Mouse (Mus musculus) brain, embryonic 18.5 days (tissue): ENCODE measurements around the gene Sdccag8.

Source experiments
- DNase-seq: peaks from one replicate; pipeline ENCODE4 v3.0.0-alpha.2; 2012; ENCODE audit warnings: low read depth, low spot score

Sdccag8 gene

DNA sequence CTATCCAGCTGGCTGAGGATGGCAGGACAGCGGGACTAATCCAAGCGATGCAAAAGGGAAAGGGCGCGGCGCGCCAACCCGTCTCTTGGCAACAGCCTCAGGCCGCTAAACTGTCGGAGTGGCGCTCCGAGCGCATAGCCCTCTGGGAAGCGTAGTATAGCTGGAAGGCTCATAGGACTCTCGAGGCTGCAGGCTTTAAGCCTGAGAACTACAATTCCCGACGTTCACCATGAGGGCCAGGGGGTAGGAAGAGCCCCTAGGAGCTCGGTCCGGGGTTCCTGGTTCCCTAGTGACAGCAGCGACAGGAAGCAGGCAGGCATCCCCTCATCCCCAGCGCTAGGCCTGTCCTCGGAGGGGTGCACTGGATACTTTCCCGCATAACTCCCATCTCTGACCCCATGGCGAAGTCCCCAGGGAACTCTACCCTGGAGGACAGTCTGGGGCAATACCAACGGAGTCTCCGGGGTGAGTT lies at the start of gene Sdccag8:
TSS of gene Sdccag8 (plus strand) at position 70 of the 472 bp plus-strand sequence.
- peak; percentile 95 for DNase-seq

DNA sequence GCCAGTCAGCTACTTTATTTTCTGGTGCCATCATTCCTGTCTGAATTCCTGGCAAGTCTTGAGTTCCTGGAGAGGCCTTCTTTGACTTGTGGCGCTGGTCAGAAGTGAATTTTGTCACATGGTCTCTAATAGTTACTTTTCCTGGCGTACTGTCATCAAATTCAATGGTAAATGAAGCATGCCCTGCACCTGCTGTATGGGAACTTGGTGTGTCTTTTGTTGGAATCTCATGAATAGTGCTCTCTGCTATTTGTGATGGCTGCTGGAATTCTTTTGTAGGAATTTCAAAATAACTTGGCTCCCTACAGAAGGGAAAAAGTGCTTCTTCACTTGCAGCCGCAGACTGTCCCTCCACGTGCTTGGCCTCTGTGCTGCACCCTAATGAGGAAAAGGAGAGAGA lies 39.9 kb upstream of the Sdccag8 start:
- no peak for DNase-seq

DNA sequence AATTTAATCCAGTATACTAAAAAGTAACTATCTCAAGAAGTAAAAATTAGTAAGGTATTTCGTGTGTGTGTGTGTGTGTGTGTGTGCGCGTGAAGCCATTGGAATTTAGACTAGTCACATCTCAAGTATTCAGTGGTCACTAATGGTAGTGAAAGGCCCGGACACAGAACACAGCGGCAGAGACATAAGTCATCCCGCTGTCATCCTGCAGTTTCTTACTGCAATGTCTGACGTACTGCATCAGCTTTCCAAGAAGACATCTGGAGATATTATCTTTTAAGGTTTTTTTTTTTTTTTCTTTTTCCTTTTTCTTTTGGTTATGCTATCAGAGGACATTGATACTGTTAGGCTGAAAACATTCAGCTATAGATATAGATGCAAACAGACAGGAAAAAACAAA lies 25.1 kb upstream of the Sdccag8 start:
- DNase-seq: no peak

DNA sequence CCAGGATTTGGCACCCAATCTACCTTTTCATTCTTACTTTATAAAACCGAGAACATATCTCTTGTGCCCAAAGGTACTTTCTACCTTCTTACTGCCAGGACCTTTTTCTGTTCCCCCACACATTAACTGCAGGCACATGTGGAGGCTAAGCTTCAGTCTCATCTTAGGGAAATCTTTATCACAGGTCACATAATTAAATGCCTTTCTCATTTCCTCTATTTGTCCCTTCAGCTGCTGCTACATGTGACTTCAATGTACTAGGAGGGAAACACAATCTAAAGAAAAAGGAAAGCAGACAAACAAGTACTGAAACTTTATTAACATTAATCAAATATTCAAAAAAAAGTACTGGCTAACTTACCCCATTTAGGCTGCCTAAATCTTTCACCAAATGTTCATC lies 22.3 kb upstream of the Sdccag8 start:
- DNase-seq: no peak

DNA sequence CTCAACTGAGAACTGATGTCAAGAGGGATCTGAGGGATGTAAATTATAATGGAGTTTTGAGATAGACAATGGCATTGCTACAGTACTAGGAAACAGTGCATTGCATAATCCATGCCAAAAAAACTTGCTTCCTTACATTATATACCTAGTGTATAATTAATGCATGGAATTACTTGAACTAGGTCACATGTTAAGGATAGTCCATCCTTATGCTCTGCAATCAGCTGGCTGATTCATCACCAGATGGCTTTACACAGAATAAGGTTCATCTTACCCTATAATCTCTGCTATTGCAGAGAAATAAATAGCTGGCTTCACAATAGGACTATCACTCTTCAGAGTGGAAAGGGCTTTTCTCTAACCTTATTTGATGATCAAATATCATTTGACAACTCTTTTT lies 15.8 kb upstream of the Sdccag8 start:
- no peak for DNase-seq

DNA sequence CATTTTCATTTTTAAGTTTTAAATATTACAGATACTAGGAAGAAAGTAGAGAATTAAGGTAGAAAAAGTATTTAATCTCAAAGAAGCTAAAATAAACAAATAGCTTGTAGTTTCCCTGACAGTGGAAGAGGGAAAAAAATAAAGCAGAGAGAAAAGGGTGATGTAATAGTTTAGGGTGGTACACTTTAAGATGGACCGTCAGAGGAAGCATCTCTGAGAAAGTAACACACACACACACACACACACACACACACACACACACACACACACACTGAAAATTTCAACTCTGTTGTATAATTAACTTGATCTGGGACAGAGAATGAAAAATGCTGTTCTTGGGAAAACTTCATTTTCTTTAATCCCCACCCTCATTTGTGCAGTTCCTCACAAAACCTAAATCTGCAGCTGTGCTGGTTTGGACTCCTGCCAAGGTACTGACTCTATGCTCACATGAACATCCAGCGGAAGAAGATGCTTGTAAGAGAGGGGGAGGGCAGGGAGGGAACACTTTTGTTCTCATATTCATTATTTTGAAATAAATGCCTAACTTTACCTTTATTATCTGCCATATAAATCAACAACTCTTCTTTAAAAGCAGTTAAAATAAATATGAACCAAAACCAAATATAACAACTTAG lies 13.6 kb upstream of the Sdccag8 start:
- DNase-seq: no peak

DNA sequence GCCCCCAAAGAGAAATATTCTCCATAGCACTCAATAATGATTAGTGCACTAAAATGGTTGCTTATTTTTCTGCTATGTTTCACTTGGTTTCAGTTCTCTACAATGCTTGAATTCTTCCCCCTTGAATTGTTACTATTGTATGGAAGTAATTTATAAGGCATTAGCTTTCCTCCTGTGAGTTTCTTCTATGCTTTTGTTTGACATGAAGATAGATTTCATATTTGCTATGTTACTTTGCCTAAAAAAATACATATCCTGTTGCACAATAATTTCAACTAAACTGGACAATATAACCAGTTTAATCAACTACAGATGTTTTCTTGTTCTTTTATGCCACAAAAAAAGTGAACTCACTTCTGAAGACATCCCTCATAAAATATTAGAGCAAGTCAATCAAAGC lies 4.3 kb upstream of the Sdccag8 start:
- DNase-seq: no peak

DNA sequence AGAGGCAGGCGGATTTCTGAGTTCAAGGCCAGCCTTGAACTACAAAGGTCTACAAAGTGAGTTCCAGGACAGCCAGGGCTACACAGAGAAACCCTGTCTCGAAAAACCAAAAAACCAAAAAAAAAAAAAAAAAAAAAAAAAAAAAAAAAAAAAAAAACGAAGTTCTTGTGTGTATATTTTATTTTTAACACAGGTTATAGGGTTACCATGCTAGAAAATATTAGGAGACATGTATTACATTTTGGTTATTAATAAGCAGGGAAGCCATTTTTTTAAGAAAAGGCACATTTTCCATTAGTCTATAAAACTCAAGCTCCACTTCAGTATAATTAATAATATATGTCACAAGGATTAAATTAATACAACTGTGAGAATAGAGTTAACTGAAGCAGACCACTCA lies 2.6 kb upstream of the Sdccag8 start:
- no peak for DNase-seq

DNA sequence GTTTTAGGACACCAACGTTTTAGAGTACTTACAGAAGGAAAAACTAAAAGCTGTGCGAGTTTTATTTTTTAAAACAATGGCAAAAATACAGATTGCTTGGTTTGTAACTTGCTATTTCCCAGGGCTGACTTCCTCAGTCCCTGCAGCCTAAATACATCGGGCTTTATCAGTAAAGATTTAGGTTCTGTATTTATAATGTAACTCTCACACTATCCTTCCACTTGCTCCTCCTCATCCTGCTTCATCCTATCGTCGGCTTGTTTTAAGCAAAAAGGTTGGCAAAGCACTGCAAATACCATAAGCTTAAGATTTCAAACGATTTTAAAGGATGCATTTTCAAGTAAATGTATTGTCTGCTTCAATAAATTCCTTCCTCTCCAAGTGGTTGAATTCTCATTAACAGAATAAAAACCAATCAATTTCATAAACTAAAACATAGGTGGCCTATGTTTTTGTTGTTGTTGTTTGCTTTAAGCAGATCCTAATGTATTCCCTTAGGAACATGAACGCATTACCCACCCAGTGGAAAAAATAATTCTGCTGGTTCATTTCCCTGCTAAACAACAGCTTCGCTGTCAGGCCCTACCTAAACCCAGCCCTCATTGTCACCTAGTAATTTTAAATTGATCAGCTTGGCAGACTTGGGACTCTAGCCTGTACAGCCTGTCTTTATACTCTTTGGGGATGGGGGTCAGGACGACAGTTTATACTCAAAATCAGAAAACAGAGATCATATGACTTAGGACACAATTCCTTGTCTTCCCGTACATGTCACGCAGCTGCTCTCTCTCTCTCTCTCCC lies 1.8 kb upstream of the Sdccag8 start:
- DNase-seq: no peak

DNA sequence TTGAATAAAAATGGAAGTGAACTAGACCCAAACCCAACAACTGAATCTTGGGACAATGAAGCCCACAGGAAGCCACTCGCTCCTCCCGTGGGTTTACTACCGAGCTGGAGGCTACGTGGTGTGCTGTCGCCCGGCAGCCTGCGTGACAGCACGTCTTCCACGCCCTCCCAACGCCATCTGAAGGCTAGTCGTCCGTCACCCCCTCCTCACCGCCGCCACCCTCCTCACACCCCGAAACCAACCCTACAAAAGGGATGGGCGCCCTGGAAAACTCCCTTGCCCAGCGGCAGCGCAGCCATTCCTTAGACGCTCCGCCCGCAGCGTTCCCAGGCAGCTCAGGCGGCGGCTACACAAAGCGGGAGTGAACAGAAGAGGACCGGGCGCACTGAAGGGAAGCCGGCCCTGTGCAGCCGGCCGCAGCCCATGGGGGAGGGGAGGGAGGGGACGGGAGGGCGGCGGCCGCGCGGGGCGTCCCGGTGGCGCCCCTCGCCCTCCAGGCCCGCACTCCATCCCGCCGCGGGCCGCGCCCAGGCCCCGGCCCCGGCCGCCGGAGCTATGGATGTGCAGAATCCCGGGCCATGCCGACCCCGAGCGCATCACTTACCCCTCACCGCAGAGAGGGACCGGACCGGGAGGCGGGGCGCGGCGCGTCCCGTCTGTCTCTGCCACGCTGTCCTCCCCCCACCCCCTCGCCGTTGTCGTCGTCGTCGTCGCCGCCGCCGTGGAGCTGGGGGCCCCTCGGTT lies 996 bp upstream of the Sdccag8 start:
- no peak for DNase-seq

DNA sequence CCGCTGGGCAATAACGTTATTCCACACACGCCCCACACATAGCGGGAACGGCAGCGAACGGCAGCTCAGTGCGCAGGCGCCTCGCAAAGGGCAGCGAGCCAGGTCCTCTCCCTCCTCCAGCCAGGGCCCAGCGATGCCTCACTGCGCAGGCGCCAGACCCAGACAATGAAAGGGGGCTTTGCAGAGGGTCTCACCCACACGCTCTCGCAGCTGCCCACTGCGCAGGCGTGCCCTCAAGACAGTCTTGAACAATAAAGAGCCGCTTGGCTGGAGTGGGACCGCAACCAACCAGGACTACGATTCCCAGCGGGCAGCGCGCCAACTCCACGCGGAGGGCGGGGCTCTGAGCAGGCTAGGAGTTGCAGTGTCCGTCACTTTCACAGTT lies 432 bp upstream of the Sdccag8 start, which contains the start of gene Cep170:
TSS of gene Cep170 (minus strand) at position 32 of the 385 bp plus-strand sequence.
- peak; percentile 99 for DNase-seq

DNA sequence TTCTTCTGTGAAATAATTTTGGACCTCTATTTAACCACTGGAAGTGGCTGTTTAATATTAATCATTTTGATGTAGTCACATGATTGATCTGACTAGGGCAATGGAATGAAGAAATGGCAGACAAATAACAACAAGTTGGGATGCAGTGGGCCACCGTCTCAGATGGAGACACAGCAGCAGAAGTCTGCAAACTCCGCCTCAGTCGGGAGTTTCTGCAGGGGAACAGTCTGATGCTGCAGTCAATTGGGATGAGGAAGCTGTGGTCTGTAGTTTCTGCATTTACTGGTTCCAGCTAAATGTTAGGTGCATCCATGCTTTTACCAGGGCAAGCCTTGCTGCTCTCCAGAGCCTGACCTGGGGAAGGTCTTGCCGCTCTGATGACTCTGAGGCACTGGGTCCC lies 2.3 kb downstream of the Sdccag8 start:
- DNase-seq: no peak

DNA sequence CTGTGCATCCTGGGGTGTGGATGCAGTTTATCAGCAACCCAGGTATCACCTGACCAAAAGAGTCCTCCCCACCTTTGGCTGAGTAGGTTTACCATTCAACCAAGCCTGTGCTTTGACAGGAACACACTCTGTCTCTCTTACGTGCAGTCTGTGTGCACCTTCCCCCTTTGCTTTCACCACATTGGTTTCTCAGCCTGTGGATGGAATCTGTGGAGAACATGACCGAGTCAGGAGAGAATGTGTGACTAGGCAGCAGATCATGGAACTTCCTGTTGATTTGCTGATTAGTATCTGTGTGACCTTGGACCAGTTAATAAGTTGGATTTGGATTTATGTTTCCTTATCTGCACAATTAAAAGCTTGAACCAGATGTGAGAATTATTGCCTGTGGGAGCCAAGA lies 3.7 kb downstream of the Sdccag8 start:
- DNase-seq: no peak

DNA sequence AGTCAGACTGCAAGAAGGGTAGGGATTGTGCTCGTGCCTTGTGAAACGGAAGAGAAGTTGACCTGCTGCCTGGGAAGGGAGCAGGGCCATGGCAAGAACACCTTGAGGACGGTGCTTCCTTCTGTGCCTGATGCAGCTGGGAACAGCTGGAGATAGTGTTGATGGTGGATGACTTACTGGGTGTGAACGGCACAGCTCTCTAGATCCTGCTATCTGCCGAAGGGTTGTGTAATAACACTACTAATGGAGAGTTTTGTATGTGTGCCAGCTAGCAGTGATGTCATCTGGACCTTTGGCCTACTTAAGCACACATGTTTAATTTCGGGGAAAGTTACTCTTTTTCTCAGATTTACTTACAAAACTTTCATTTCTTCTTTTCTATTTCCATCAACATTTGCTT lies 4.3 kb downstream of the Sdccag8 start:
- DNase-seq: no peak

DNA sequence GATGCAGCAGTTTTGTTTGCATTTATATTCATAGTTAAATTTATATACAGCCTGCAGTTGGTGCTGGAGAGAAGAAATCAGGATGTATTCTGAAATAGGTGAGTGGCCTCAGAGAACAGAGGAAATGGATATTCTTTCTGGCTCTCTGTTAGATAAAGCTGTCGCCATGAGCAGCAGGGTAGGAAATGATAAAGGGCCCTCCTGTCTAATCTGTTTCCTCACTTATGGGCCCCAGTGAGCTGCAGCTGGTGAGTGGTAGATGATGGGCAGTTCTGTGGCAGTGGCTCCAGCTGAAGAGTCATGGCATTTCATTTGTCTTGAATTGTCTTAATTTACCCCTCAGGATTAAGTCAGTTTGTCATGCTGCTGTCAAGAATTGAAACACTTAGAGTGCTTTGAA lies 7.5 kb downstream of the Sdccag8 start:
- DNase-seq: no peak

DNA sequence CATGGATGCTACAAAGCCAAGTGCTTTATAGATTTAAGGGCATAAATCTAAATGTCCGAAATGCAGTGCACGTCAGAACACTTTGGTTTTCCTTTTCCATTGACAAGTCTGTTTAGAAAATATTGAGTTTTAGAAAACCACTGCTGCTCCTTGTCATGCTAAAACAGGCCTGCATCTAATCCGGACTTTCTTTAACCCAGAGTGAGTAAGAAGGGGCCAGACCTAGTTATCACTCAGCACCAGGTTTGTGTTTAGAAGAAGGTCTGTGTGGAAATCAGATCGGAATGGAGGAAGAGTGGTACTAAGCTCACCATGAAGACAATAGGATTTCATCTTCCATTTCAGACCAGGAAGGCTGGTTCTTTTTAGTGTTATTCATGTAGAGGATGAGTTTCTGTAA lies 8.5 kb downstream of the Sdccag8 start:
- DNase-seq: no peak

DNA sequence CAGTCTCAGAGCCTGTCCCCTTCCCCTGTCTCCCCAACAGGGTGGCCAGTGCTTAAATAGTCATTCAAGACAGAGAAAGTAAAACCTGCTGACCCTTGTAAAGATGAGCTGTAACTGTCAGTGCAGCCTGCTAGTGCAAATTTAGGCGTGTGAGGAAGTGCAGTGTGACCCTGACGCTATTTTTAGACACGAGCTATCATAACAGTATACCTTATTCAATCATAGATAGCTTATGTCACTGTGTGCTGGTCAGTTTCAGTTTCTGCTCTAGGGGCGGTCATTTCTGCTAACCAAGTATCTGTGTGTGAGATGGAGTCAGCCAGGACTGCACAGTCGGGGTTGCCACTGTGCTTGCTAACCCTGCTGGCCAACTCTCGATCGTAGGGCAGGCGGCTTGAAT lies 9.4 kb downstream of the Sdccag8 start:
- no peak for DNase-seq

DNA sequence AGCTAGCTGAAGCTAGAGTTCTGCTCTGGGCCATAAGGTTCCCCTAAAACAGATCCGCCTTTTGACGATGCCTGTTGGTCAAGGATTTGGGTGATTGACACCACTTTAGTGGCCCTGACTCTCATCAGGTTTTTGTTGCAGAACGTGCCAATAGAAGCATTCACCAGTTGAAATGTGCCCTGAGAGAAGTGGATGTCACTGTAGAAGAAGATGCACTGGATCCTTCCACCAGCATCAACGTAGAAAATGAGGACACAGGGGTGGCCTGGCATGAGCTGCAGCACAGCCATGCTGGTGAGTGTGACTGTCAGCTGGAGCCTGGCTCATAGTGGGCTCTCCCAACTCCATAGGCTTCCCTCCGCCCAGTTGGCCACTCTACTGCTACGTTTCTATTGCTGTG lies 10.2 kb downstream of the Sdccag8 start:
- DNase-seq: no peak

DNA sequence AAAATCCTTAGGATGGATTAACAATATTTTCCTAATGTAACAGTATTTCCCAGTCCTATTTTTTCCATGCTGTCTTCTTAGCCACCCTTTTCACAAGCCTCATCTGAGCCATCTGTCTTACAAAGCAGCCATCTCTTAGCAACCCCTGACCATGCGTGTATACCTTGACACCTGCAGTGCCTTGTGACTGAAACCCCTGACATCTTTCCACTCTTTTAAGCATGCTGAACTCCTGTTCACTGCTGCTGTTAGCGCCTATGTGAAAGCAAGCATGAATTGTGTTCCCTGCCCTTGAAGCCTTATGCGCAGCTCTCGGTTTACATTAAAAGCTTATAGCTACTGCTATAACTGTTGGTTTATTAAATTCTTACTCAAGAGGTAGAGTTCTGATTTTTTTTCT lies 10.6 kb downstream of the Sdccag8 start:
- DNase-seq: no peak

DNA sequence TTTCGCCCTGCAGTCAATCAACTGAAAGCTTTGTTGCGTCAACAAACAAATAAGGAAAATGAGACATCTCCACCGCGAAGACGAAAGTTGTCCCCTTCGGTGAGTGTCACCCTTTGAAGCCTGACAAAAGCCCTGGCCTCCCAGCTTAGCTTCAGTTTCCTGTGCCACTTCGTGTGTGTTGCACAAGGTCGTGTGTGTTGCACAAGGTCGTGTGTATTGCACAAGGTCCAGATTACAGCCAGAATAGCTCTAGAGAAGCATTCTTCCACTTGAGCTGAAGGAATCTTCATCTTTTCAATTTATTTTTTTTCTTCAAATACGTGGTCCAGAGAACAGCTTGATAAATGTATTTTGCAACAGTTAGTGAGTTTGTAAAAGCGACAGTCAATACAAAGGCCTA lies 11.7 kb downstream of the Sdccag8 start:
- no peak for DNase-seq

DNA sequence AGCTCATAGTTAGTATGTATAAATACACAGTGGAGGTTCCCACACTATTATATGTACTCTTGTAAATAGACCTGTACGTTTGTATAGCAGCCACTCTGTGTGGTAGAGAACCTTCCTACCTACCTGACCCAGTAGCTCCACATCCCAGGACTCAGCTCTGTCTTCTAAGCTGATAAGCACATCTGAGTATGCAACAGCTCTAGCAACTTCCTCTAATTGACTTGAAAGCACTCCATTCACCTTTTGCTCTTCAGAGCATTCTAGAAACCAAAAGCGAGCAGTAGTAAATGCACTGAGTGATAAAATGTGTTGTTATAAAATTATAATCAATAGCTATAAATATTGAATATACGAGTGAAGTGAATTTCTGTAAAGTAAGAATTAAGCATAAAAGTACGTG lies 12.5 kb downstream of the Sdccag8 start:
- no peak for DNase-seq

DNA sequence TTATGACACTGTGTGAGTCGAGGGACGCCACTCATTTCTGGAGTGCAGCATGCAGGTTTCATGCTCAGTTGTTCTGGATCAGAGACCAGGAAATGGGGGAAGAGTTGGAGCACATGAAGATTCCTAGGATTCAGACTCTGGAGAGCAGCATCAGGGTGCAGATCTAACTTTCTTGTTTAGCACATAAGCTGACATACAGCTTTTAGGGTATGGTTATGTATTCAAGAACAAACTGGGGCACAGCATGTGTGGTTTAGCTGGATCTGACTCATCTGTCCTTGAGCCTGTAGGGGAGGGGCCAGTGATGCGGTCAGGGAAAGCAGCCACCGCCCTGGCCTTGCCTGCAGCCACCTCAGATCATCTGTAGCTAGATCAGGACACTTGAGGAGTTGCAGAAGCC lies 12.9 kb downstream of the Sdccag8 start:
- DNase-seq: no peak
